Mouse (Mus musculus) testis, adult 2 months (tissue): ENCODE results near the gene Rasa3.

Experiments used
- CTCF ChIP-seq: fragments of 200-500 bp; IDR thresholded peaks from 2 replicates; pipeline ENCODE4 v1.5.1; 2012; ENCODE audit warnings: low read depth, mild to moderate bottlenecking, inconsistent platforms, low read length, moderate library complexity; ENCODE audit not compliant: control insufficient read depth, insufficient read depth, insufficient replicate concordance
- POLR2A ChIP-seq: fragments of 200-500 bp; IDR thresholded peaks from 2 replicates; pipeline ENCODE4 v1.6.1; 2012; ENCODE audit warnings: low read depth, mild to moderate bottlenecking, inconsistent platforms, low read length, moderate library complexity; ENCODE audit not compliant: control insufficient read depth

GRCm38 (mm10) chr8:13614136-13614535 is 63.3 kb downstream of the Rasa3 start:
- no peak for TF ChIP-seq CTCF
- no peak for TF ChIP-seq POLR2A
